Mouse (Mus musculus) ovary, postnatal 36 days (tissue): Measurements from ENCODE around the gene Rcn3.
A peak's percentile ranks its signal among the peaks of the same experiment; 100 is the strongest.
"Not testable (repeated sequence)": the region's sequence is repeated elsewhere in the genome, so short reads cannot be mapped to it uniquely, and the experiment has no call there.

Source experiments
- DNase-seq: peaks from one replicate; pipeline ENCODE4 v3.0.0; 2022; ENCODE audit warnings: low spot score, mixed read lengths

The Rcn3 gene

DNA sequence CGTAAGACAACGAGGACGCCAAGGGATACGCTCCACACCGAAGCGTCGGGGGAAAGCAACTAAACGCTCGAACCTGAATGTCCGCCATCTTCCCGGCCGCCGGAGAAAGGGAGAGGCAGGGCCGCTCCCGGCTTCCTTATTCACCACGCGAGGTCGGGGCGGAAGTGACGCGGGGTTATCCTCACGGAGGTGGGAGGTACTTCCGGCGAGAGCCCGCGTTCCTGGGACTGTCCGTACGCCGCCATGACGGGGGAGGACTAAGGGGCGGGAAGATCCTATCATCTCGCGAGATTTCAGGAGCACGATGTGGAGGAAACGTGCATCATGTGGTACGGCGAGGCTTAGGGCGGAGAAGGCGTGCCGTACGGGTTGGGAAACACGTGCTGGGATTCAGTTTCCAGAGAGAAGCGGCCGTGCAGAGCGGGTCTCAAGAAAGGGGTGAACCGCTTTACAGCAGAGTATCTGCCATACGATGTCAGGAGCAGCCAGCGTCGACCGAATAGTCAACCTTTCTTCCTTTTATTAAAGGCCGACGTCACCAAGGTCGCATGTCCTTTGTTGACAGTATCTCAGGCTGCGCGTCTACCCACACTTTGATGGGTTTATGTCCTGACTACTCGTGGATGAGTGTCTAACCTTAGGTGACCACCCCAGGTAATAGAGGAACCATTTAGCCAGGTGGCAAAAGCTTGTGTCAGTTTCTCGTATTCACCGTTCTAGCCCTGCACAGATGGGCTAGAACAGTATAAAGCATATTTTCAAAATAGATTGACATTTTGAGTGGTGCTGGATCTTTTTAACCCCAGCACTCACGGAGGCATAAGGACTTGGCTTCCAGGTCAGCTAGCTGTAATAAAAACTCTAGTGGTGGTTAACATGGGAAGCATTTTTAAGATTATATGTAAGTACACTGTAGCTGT, 32.5 kb upstream of the Rcn3 start, which contains the start of gene Rps11:
Rps11 (minus strand) TSS at position 216 of the 920 bp plus-strand sequence.
- DNase-seq, result peak; percentile 97

DNA sequence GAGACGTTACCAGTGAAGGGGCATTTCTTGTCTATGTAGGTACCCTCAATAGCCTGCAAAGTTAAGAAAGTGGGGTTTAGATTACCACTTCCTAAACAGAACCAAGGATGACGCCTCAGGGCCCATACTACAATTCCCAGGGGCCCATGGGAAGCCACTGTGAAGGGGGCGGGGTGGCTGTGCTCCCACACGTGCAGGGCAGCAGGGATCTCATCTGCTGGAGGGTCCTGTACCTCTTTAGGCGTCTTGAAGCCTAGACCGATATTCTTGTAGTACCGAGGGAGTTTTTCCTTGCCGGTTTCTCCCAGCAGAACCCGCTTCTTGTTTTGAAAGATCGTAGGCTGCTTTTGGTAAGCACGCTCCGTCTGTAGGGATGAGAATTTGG, 31.2 kb upstream of the Rcn3 start:
- DNase-seq, result no peak

DNA sequence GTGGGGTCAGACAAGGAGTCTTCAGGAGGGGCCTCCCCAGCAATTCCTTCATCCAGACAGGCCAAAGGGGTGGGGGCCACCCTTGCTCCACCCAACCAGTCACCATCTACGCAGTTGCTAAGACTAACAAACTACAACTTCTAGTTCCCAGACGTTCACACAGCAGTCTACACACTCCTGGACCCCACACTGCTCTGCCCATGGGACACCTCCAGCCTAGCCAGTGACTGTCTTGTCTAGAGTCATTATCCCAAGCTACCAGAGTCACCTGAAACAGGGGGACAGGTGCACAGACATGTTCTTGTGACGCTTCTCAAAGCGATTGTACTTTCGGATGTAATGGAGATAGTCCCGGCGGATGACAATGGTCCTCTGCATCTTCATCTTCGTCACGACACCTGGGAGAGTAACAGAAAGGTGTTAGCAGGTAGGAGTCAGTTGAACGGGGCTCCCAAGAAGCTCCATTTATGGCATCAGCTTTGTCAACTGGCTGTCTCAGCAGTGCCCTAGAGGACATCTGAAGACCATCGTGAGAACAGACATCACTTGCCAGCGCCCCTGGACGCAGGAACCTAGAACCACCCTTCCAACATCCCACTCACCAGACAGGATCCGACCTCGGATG, 30.7 kb upstream of the Rcn3 start:
- no peak for DNase-seq

DNA sequence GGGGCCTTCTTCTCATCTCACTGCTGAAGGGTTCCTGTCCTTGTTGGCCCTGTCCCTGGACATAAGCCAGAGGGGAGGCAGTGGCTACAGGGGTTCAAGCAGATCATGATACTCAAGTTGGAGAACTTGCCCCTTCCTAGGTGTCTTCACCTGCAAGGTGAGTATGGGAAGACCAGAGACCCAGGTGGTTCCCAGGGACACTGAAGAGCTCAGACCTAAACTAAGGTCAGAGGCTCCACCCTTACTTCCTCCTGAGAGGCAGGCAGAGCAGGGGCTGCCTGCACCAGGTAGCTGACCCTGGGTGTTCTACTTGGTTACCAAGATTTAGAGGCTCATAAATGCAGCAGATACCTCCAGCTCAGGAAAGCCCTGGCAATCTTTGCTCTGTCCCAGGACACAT, 29.9 kb upstream of the Rcn3 start:
- no peak for DNase-seq

DNA sequence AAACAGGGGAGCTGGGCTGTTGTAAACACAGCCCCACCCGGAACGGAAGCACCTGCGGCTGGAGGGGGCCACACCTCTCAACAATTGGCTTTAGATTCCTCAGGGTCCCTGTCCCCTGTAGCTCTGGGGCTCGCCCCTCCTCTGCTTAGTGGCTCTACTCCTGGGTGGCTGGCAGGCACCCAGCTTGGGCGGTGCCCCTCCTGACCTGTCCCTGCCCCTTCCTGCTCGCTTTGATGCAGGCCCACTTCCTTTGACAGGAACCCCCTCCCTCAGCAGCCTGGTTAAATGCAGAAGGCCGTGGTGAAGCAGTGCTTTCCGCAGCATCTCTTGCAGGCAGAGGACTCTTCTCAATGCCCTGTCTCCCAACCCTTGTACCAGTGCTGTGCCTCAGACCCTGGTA, 29.4 kb upstream of the Rcn3 start:
- DNase-seq, result no peak

DNA sequence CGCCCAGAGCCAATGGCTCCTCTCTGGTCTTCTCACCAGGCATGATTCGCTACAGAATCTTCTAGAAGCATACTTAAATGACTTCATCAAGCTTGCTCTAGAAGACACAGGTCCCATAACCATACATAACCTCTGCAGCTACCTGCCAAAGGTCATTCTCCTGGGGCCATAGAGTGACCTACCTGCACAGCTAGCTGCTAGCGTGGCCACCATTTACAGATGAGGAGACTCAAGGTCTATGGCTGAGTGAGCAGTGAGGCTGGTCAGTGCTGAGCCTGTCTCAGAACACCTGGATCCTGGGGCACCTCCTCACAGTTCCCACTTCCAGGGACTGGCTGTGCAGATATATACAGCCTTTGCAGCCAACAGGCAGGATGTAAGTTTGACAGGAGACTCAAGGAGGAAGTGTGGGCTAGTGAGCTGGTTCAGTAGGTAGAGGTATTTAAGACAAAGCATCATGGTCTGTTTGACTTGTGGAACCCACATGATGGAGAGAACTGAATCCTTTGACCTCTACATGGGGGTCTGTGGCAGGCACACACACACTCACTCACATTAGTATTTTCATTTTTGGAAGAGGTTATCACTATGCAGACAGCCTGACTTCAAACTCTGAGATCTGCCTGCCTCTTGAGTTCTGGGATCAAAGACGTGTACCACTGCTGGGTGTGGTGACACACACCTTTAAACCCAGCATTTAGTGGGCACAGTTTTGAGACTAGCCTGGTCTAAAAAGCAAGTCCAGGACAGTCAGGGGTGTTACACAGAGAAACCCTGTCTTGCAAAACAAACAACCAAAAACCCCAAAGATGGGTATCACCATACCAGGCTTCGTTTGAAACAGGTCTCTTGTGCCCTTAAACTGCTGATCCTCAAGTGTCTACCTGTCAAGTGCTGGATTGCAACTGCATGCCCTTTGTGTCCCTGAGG, 28.0 kb upstream of the Rcn3 start:
- DNase-seq, result no peak

DNA sequence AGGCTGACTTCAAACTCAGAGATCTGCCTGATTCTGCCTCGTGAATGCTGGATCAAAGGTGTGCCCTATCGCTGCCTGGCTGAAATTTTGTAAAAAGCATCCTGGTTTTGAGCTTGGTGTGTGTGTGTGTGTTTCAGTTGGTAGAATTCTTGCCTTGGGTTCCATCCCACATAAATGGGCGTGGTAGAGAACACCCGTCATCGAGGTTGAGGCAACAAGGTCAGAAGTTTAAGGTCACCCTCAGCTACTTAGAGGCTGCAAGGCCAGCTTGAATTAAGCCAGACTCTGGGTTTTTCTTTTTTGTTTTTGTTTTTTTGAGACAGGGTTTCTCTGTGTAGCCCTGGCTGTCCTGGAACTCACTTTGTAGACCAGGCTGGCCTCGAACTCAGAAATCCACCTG, 26.3 kb upstream of the Rcn3 start:
- DNase-seq, result no peak

DNA sequence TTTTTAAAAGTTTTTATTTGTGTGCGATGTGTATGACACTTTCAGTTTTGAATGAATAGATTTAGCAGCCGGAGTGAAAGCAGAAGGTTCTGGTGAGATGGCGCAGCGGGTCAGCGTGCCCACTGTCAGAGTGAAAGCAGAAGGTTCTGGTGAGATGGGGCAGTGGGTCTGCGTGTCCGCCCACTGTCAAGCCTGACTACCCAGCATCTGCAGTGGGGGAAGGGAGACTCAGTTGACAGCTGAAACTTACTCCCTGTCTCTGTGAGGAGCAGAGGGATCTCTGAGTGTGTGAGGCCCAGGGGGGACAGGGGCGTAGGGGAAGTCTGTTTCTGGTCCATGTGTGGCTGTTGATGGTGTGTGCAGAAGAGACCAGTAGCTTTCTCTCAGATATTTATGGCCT, 25.5 kb upstream of the Rcn3 start:
- no peak for DNase-seq

DNA sequence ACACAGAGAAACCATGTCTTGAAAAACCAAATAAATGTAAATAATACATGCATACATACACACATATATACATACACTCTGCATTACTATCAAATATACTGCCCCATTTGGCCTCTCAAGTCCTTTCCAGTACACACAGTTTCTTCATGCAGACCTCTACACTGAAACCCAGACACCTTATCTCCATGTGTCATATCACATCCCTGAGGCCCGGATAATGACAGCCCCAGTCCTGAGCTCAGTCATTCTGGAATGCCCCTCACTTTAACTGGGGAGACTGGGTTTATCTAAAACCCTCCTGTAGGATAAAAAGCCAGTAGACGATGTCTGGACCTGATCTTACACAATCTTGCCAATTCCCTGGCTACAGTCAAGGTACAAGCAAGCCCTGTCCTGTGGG, 21.5 kb upstream of the Rcn3 start:
- DNase-seq, result no peak

DNA sequence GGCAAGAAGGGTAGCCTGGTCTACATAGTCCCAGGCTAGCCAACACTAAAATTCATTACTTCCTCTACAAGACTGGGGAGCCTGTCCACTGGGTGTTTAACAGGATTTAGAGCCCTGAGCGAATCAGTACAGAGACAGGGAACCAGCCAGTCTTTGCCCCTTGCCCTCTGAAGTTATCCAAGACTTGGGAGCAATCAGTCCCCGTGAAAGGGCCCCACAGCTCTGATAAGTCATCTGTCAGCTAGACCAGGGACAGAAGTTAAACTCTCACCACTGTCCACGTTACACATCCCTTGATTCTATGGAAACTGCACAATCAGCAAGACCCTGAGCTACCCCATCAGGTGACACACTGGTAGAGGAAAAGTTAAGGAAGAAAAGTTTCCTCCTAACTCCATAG, 20.5 kb upstream of the Rcn3 start:
- DNase-seq, result no peak

DNA sequence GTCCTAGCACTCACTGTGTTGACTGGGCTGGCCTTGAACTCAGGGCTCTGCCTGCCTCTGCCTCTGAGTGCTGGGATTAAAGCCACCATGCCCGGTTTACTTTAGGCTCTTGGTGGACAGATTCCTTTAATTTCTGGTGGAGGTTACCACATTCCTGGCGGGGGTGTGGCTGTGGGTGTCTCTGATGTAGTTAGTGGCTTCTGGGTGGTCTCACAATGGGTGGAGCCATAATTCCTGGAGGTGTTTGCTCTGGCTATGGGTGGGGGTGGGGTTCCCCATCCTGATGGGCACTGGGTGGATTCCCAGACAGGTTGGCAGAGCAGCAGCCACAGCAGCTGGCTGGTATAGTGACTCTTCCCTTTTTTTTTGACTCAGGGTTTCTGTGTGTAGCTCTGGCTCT, 19.9 kb upstream of the Rcn3 start:
- no peak for DNase-seq

DNA sequence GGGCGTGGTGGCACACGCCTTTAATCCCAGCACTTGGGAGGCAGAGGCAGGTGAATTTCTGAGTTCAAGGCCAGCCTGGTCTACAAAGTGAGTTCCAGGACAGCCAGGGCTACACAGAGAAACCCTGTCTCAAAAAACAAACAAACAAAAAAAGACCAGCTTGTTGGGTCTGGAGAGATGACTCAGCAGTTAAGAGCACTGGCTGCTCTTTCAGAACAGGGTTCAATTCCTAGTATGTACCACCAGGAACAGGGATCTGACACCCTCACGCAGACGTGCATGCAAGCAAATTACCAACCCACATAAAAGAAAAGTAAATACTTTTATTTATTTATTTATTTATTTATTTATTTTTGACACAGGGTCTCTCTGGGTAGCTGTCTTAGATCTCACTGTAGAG, 18.1 kb upstream of the Rcn3 start:
- not testable (repeated sequence) for DNase-seq

DNA sequence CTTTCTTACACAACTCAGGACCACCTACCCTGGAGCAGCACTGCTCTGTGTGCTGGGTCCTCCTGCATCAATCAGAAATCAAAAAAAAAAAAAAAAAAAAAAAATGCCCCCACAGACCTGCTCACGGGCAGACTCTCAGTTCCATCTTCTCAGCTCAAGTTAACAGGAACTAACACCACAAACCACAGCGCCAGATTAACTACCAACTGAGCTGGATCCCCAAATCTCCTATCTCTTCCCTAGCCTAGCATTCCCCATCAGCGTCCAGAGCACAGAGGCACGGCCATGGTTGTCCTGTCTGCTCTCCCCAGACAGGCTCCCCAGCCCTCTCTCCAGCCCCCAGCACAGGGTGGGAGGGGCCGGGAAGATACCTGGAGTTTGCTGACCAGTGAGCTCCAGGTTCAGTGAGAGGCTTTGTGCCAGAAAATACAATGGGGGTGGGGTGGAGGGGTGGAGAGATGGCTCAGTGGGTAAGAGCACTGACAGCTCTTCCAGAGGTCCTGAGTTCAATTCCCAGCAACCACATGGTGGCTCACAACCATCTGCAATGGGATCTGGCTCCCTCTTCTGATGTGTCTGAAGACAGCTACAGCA, 15.1 kb upstream of the Rcn3 start:
- no peak for DNase-seq

DNA sequence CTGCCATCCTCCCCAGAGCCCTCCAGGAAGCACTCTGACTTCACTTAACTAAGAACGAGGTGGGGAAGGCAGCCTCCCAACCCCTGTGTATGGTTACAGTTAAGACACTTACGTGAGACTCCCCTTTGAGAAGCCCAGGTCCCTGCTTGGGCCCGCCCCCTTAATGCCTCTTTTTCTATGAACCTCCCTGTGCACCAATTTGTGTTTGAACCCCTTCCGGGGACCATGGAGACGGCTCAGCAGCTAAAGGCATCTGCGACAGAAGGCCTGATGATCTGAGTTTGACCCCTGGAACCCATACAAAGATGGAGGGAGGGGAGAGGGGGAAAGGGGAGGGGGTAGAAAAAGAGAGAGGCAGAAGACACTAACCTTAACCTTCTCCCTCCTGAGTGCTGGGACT, 14.4 kb upstream of the Rcn3 start:
- DNase-seq, result no peak

DNA sequence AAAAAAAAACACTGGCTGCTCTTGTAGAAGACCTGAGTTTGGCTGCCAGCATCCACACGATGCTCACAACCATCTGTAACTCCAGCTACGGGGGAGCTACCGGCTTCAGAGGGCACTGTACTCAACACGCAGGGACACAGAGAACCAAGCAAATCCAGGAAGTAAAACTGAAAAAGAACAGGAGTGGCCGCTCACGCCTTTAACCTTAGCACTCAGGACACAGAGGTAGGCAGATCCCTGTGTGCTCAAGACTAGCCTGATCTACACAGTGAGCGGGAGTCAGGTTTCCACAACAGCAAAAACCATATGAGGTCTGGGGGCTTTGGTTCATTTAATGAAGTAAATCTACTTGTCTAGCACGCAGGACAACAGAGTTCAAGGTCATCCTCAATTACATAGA, 13.5 kb upstream of the Rcn3 start:
- DNase-seq, result no peak

DNA sequence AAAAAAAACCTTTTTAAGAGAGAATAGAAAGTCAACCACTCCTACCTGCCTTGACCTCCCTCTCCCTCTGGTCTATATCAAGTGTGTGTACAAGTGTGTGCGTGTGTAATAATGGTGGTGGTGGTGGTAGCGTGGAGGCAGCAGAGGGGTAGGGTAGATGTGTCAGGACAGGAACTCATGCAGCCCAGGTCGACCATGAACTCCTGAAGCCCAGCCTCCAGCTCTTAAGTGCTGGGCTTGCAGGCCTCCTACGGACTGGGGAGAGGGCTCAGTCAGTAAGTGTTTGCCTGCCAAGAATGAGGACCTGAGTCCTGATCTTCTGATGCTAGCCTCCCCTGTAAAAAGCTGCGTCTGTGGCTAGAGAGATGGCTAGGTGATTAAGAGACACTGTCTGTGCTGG, 12.9 kb upstream of the Rcn3 start:
- no peak for DNase-seq

DNA sequence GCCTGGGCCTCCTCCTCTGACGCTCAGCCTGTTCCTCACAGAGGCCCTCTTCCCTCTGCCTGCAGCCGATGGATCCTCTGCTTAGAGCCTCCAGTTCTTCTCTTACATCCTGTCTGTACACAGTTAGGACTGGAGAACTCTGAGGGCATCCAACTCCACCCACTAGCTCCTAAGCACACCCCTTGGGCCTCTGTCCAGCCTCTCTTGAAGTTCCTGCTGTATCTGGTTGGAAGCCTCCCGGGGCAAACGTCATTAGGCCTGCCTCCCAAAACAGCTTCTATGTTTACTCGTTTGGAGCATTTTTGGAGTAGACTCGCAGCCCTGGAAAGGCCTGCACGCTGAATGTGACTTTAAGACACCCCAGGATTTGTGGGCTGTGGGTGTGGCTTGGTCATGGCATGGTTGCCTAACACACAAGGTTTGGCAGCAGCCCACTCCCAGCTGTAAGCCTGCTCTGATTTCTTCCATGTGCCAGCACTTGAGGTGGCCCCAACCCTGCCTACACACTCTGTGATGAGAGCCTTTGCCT, 11.7 kb upstream of the Rcn3 start, which contains the start of gene Fcgrt:
Fcgrt (minus strand) TSS at position 200 of the 529 bp plus-strand sequence.
- peak; percentile 84 for DNase-seq

DNA sequence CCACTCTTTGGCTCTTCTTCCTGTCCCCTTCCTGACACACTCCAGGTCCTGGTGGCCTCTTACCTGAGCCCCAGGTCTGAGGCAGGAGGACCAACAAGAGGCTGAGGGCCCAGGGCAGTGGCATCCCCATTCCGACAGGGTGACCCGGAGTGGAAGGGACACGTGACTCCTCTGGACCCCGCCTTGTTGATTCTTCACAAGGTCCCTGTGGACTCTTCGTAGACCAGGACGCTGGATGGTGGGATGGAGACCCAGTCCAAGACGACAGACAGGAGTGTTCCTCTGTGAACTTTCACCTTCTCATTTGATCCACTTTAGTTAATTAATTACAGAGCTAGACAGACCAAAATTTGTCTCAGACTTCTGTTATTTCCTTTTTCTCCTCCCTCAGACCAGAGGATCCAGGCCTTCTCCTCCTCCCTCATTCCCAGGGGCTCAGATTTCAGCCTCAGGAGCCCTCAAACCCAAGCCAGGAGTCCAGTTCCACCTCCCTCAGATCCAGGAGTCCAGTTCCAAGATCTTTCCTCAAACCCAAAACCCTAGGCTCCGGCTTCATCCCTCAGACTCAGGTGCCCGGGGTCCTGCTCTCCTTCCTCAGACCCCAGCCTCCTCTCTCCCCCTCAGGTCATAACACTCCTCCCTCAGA, 11.0 kb upstream of the Rcn3 start:
- no peak for DNase-seq

DNA sequence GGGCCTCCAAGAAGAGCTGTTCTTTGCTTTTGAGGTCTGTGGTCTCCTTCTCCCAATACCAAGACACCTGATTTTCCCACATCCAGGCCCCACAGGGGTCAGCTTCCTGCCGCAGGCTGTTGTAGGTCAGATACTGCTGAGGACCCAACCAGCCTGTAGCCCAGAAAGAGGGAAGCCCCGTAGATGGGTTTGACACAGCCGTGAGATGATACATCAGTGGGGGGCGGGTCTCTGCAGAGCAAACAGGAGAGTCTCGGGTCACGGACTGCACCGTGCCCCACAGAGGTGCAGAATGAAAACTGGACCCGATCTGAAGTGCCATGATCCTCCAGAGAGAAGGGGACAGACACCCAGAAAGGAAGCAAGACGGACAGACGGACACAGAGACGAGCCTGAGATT, 10.4 kb upstream of the Rcn3 start:
- no peak for DNase-seq

DNA sequence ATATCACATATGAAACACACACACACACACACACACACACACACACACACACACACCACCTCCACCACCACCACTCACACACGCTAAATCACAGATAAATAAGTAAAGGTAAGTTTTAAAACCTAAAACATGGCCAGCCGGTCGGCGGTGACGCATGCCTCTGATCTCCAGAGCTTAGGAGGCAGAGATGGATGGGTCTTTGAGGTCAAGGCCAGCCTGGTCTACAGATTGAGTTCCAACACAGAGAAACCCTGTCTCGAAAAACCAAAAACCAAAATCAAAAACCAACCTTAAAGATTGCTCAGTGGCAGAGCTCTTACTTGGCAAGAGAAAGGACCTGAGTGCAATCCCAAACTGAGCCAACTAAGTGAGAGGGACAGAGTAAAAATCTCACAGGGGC, 8.0 kb upstream of the Rcn3 start:
- DNase-seq, result no peak

DNA sequence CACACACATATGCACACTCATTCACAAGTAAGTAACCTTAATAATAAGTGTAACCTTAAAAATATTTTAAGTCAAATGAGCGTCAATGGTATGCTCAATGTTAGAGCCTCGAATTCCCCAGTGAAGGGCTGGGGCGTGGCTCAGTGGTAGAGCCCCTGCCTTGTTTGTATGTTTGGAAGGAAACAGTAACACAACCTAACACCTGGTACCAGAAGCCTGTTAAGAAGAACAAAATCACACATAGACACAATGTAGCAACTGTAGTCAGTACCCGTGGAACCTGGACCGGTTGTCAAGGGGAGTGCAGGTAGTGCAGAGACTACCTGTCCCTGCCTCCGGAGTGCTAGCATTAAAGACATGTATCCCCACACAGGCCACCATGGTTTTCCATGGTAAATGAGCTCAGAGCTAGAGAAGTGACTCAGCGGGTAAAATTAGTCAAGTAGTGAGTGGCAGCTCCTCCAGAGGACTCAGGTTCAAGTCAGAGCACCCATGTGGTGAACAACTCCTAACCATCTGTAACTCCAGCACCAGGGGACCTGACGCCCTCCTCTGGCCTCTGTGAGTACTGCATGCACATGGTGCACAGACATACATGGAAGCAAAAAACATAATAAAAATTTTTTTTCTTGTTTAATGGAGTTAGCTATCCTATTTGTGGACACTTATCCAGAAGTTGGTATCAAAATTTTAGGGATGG, 6.7 kb upstream of the Rcn3 start:
- DNase-seq, result no peak
